Mouse (Mus musculus): ENCODE measurements around the gene Pard3.
A peak's percentile ranks its signal among the peaks of the same experiment; 100 is the strongest.

Gene Pard3

DNA sequence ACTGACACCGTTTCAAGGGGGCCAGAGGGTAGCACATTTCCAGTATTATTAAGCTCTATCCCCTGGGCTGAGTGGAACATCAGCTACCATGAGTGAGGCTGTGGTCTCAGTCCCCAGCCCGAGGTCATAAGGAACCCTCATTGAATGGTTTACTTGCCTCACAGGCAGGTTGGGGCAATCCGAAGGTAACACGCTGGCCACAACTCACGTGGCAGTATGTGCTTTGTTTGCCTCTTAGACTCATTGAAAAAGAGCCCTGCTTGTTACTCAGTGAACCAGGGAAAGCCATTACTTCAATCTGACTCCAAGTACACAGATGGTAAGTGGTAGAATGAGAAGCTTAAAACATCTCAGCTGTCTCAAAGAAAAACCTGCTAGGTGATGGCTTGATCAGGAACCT, 236.8 kb downstream of the Pard3 start:
- DNase-seq: no peak

DNA sequence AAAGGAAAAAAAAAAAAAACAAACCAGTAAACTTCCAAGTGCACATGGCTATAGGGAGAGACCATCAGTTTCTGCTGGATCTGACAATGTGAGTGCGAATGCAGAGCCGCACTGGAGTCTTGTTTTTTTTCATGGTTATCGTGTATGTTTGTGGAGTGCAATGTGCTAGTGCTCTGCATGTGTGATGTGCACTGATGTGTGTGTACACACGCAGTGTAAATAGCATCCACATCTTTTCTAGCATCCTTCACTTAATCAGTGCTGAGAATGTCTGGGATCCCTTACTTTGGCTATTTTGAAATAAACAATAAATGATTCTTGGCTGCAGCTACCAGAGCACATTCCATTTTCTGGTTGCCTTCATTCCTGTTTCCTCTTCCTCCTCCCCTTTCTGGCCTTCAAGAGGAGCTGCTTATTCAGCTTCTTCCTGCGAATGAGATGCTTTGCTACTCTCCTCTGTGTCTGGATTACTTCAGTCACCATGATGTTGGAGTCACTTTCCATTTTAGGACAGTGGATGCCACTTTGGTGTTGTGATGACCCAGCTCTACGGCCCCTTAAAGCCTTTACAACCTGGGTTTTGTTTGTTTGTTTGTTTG, 239.3 kb downstream of the Pard3 start:
- peak; percentile 79 for DNase-seq

DNA sequence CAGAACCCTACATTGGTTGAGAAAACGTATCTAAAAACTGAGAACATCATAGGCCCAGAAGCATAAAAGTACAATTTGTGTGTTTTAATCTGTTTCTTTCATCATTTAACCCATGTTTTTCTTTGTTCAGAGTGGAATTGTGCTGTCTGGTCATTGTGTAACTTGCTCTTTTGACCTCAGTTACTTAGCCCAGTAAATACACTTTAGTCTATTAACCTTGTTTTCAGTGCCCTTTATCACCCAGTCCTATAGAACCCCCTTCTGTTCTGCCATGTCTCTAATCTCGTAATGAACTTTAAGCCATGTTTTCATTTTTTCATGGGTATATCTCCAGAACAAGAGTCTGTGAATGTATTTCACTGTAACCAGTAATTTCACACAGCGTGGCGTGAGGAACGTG, 243.3 kb downstream of the Pard3 start:
- DNase-seq: peak; percentile 1

- DNase-seq: no peak
Measured at GRCm38 (mm10) chr8:127309363-127309762, 245.7 kb downstream of the Pard3 start.

DNA sequence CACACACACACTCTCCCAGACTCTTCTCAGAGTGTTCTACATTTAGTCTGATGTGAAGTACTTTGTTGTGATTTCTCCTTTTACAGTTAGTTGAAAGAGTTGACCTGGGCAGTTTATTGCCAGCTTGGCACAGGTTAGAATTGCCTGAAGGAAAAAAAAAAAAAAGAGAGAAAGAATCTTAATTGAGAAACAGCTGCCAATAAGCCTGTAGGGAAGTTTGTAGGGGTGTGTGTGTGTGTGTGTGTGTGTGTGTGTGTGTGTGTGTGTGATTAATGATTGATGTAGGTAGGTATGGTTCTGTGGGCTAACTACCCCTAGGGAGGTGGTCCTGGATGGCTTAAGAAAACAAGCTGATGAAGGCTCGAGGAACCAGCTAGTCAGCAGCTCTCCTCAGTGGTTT, 252.1 kb downstream of the Pard3 start:
- peak; percentile 19 for DNase-seq

- DNase-seq: no peak
Measured at GRCm38 (mm10) chr8:127317914-127318313, 254.2 kb downstream of the Pard3 start.

- peak; percentile 55 for DNase-seq
Measured at GRCm38 (mm10) chr8:127318377-127319159, 254.9 kb downstream of the Pard3 start.

DNA sequence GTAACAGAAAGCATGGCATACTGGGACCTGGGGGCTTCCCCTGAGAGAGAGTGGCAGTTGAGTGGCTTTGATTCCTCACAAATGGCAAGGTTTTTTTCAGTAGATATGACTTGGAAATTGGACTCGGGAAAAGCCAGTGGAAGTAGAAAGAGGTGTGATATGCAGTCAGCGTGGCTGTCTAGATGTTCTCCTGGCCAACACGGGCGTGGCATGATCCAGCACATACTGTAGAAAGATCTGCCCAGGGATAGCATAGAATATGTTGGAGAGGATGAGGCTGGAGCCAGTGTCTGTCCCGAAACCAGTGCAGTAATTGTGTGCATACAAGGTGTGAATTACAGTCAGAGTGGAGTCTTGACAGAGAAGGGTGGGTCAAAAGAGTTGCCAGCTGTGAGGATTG, 257.2 kb downstream of the Pard3 start:
- peak; percentile 71 for DNase-seq

GRCm38 (mm10) chr8:127323583-127324360, 260.1 kb downstream of the Pard3 start:
- peak; percentile 30 for DNase-seq

GRCm38 (mm10) chr8:127324836-127325570, 261.3 kb downstream of the Pard3 start:
- peak; percentile 71 for DNase-seq

GRCm38 (mm10) chr8:127325749-127326148, 262.1 kb downstream of the Pard3 start:
- peak; percentile 37 for DNase-seq

DNA sequence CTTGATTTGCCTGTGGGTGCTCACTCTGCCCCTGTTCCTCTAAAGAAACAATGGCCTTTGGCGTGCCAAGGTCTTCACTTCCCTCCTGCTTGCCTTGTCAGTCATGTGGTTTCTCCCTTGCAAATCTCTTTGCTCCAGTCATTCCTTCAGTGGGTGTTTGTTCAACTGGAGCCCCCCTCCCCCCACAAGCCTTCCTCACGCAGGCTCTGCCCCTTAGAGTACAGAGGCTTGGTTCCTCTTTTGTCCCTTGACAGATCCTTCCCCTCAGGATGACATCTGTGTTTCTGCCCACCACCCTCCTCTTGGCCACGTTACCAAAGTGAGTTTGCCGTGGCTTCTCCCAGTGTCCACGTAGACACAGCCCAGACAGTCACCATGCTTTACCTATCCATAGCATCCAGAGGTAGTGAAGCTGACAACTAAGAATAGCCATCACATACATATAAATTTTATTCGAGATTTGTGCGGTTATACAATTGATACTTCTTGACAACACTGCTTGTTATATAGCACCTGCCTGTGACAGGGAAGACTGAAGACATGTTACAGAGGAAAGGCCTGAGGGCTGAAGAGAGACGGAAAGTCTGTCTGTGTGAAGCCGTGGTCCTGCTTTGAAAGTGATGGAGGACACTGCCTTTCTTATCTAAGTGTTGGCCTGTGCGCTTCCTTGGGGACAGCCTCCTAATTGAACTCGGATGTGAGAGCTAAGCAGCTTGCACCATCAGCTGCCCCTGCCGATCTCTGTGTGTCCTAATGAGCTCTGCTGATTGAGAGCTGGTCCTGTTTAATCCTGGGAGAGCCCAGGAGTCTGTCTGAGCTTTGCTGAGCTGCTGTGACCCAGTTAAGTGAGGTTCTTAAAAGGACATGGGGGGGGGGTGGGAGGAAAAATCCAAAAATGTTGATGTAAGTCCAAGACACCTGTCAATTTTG, 266.8 kb downstream of the Pard3 start:
- DNase-seq: peak; percentile 96

- DNase-seq: peak; percentile 82
Measured at GRCm38 (mm10) chr8:127331751-127332150, 268.1 kb downstream of the Pard3 start.

GRCm38 (mm10) chr8:127335216-127335615, 271.5 kb downstream of the Pard3 start:
- DNase-seq: no peak

DNA sequence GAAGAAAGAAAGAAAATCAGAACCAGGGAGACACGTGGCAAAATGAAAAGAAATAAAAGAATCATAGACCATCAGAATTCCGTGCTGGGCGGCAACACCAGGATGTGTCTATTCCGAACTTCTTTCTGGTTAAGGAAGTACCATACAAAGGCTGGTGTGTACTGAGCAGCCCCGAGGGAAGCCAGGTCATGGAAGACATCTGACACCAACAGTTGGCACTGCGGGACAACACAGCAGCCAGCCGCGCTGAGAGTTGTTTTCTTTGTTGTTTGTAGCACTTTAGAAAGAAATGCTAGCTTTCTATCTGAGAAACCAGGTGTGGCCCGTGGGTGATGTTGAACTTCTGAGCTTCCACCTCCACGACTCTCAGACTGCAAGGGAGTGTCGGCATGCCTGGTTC, 274.5 kb downstream of the Pard3 start:
- peak; percentile 59 for DNase-seq

- DNase-seq: peak; percentile 51
Measured at GRCm38 (mm10) chr8:127341046-127341445, 277.4 kb downstream of the Pard3 start.

- peak; percentile 34 for DNase-seq
Measured at GRCm38 (mm10) chr8:127343115-127343514, 279.4 kb downstream of the Pard3 start.

GRCm38 (mm10) chr8:127344421-127344820, 280.7 kb downstream of the Pard3 start:
- no peak for DNase-seq

GRCm38 (mm10) chr8:127345912-127346423, 282.3 kb downstream of the Pard3 start:
- DNase-seq: no peak

- peak; percentile 44 for DNase-seq
Measured at GRCm38 (mm10) chr8:127347890-127348495, 284.3 kb downstream of the Pard3 start.

- DNase-seq: no peak
Measured at GRCm38 (mm10) chr8:127361796-127362195, 298.1 kb downstream of the Pard3 start.

Data from heart, adult 11 months (tissue).